Mouse (Mus musculus) kidney, adult 18-20 months (tissue): ENCODE results near the gene Skap1.

Experiments used
- DNase-seq: peaks from one replicate; pipeline ENCODE4 v3.0.0; 2021

The Skap1 gene

DNA sequence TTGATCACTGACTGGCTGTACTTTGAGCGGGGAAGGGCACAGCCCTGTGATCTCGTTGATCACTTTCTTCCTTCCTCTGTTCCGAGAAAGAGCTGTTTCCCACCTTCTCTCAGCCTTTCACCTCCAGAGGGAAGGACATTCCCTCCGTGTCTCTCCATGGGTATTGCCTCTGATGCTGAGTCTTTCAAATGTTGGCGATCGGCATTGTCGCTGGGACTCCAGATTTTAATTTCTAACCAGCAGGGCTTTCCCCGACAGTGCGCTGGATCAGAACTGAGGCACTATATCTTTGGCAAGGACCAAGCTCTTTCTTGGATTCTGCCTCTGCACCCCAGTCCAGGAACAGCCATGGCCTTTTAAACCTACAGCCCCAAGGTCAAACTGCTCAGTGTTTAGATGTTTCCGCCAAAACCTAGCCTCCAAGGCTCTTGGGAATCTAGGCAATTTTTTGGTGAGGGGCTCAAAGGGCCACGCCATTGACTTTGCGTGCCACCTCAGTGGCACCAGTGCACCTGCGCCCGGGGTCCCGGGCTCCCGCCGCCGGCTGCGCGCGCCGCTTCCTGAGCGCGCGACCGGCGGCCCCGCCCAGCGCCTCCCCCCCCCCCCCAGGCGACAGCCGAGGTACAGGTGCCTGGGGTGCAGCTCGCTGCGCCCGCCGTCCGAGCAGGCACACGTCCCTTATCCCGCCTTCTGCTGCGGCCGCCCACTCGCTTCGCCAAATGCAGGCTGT, at the start of gene Skap1:
Gene Skap1, plus strand, starts transcription at position 608 of the 730 bp plus-strand sequence.
- peak; percentile 8 for DNase-seq

DNA sequence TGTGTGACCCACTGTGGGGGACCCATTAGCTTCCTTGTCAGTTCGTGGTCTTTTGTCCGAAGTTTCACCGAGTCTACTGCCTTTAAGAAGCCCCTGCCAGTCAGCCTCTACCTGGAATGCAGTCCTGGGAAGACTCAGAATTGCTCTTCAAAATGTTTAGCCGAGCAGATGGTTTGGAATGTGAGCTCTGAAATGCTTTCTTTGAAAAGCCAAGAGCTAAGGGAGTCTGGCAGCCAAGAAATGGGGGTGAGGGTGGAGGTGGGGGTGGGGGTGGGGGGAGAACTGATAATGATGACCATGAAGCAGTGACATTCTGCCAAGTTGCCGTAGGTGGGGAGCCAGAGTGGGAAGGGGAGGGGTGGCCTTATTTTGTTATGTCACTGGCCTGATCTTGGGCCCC, 43.3 kb upstream of the Skap1 start:
- no peak for DNase-seq

DNA sequence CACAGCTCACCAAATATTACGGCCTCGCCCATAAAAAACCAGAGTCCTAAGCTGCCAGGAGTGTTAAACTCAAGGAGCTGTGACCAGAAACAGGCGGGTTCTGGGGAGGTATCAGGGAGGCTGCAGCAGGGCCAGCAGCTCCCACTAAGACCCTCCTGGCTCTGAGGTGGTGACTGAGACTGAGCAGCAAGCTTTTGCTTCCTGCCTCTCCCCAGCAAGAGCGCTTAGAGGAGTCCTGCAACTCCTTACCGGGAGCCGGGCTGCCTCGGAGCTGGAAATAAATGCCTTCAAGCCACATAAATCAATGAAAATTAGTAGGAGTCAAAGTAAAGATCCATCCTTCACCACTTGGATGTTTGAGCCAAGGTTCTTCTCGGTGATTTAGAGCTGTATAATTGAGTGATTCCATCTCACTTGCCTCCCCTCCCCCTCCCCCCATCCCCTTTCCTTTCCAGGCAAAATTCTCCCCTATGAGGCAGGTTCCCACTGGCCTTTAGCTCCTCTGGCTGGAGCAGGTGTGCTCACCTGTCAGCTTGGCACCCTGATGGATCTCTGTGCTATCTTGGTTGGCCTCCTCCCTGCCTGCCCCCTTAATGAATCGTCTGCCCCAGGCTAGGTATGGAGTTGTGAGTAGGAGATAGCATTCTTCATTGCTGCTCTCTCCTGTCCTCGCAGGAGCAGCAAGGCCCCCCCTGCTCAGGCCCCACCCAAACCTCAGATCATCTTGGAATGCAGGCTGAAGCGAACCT, 42.7 kb upstream of the Skap1 start:
- DNase-seq, result no peak

DNA sequence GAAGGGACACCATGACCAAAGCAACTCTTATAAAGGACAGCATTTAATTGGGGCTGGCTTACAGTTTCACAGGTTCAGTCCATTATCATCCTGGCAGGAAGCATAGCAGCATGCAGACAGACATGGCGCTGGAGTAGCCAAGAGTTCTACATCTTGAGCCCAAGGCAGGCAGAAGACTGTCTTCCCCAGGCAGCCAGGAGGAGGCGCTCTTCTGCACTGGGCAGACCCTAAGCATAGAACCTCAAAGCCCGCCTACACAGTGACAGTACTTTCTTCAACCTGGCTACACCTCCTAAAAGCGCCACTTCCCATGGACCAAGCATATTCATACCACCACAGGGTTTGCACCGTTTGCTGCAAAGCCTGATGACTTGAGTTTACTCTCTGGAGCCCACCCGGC, 39.2 kb upstream of the Skap1 start:
- DNase-seq, result no peak

DNA sequence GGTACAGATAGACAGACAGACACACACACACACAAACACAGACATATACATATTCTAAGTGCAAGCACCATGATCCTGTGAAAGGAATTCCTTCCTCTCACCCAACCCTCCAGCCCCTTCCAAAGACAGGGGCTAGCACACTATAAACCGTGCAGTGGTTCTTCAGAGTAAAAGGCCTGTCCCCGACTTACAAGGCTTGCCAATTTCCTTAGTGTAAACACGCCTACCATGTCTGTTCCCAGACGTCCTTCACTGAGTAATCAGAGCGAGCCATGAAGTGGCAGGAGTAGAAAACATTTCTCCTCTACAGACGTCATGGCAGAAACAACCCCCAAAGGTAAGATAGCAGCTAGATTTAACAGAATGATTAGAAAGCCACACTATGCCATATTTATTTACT, 38.2 kb upstream of the Skap1 start:
- no peak for DNase-seq

DNA sequence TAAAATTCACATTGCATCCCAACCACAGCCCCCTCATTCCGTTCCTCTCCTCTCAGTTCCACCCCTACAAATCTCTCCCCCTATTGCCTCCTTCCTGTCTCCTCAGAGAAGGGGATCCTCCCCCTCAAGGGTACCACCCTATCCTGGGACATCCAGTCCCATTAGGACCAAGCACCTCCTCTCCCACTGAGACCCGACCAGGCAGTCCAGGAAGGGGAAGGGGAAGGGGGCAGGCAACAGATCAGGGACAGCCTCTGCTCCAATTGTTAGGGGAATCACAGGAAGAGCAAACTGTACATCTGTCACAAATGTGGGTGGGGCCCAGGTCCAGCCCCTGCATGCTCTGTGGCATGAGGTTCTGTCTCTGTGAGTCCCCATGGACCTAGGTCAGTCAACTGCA, 37.6 kb upstream of the Skap1 start:
- DNase-seq, result no peak

GRCm38 (mm10) chr11:96429062-96429461, 35.3 kb upstream of the Skap1 start:
- peak; percentile 40 for DNase-seq

DNA sequence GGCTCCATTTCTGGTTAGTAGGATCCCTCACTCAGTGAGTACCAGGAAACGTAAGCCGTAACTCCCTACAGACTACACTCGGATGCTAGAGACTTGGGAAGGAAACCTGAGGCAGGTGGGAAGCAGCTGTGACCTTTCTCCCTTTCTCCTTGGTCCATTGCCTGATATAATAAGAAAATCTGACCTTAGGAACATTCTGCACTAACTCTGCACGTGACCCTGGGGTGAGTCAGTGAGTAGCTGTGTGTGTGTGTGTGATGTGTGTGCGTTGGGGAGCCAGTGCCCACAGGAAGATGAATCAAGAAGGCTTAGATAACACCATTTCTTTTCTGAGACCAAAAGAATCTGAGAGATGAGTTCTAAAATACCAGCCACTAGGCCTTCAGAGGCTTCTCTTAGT, 34.5 kb upstream of the Skap1 start:
- DNase-seq, result no peak

DNA sequence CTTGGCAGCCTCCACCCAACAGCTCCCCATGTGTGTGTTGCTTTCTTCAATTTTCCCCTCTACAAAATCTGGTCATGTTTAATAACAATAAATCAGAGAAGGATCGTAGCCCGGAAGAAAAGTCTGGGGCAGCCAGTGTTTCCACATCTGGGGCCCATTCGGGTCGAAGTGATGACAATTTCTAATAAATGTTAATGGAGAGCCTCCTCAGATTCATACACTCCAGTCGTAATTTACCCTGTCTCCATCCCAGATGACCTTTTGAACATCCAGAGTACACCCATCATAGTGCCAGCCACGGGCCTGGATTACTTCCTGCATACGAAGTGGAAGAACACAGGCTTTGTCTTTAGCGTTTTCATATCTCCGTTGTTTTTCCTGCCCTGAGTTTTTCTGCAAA, 32.5 kb upstream of the Skap1 start:
- DNase-seq, result no peak

DNA sequence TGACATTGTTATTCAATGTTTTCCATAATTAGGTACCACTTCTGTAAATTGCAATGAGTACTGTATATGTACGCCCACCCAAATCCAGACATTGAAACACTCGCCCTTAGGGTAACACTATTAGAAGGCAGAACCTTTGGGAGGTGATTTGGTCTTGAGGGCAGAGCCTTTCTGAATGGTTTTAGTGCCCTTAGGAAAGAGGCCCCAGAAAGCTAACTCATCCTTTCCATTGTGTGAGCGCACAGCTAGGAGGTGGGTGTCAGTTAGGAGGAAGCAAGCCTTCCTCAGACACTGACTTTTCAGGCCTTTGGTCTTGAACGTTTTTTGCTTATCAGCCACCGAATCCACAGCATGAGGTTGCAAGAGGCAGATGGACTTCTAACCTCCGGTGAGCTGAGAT, 29.5 kb upstream of the Skap1 start:
- DNase-seq, result no peak

DNA sequence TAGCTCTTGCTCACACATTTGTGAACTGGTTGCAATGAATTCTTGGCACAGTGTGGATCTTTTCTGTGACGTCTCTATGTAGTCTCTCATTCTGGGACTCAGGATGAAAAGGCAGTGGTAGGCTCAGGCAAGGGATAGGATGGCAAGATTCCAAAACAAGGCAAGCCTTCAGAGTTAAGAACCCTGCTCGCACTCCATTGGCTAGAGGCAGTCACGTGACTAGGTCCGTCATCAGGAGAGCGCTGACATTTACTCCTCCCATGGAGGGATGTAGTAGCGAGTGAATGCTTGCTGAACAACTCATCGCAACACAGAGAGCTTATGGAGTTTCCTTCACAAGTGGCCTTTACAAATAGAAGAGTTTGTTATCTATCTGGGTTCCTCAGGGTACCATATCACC, 27.9 kb upstream of the Skap1 start:
- DNase-seq, result no peak

- DNase-seq, result peak; percentile 67
These were observed 25.6 kb upstream of the Skap1 start for GRCm38 (mm10) chr11:96438787-96439186.

GRCm38 (mm10) chr11:96441546-96442185, 22.7 kb upstream of the Skap1 start:
- no peak for DNase-seq

DNA sequence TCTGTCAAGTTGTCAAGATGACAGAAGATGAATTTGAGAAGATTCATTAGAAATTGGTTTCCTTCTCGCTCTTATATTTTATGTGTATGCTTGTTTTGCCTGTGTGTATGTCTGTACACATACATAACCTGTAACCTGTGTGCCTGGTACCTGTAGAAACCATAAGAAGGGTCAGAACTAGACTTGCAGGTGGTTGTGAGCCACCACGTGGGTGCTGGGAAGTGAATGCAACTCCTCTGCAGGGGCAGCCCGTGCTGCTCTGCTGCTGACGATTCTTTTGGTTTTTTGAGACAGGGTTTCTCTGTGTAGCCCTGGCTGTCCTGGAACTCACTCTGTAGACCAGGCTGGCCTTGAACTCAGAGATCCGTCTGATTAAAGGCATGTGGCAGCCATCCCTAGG, 21.9 kb upstream of the Skap1 start:
- DNase-seq, result no peak

DNA sequence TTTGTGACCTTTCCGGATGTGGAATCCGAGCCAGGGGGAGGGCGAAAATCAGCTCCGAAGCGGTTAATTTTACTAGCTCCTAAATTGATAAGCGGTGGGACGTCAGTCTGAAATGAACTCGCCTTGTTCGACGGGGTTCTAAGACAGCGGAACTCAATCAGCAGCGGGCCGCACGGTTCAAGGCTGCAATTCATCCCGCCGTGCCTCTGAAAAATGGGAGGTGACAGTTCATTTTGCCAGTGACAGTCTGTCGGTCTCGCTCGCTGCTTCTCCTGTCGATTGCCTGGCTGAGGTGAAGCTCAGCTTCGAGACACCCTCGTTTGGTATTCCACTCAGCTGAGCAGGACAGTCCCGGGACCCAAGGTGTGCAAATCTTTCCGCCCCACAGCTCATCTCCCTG, 16.5 kb upstream of the Skap1 start:
- DNase-seq, result no peak

DNA sequence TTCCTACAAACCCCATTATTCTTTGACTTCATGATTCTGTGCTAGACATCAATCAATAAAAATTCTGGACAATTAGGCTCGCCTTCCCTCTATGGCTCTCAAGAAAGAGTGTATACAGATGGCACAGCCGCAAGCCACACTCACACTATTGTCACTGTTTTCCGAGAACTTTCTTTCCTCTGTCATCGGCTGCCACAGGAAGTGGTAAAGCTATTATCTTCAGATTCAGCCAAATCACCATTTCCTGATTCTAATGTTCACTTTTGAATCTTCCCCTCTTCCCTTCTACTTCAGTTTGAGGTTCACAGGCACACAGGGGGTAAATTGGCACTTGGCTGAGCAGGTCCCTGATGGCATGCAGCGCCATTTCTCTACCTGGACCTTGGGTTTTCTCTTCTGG, 9.3 kb upstream of the Skap1 start:
- no peak for DNase-seq

- no peak for DNase-seq
These were observed 8.6 kb upstream of the Skap1 start for GRCm38 (mm10) chr11:96455699-96456326.

GRCm38 (mm10) chr11:96456508-96457305, 7.7 kb upstream of the Skap1 start:
- no peak for DNase-seq

DNA sequence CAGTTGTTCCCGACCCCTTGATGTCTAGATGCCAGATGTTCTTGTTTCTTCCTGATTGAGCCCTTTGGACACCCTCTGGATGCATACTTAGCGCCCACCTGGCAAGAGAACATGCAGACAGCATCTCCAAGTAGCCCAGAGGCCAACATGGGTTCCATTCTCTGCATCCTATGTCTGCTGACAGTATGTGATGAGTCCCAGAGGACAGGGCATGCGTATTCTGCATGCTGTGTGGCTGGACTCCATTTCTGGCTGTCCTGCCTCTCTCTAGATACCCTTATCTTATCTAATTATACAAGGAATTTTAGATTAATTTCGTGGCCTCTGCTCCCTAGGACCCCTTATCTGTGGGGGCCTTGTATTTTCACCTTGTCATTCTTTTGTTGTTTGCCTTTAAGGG, 2.6 kb upstream of the Skap1 start:
- DNase-seq, result no peak

- DNase-seq, result no peak
These were observed 2.1 kb upstream of the Skap1 start for GRCm38 (mm10) chr11:96462191-96462752.

- DNase-seq, result peak; percentile 7
These were observed 295 bp downstream of the Skap1 start for GRCm38 (mm10) chr11:96464716-96465060.

DNA sequence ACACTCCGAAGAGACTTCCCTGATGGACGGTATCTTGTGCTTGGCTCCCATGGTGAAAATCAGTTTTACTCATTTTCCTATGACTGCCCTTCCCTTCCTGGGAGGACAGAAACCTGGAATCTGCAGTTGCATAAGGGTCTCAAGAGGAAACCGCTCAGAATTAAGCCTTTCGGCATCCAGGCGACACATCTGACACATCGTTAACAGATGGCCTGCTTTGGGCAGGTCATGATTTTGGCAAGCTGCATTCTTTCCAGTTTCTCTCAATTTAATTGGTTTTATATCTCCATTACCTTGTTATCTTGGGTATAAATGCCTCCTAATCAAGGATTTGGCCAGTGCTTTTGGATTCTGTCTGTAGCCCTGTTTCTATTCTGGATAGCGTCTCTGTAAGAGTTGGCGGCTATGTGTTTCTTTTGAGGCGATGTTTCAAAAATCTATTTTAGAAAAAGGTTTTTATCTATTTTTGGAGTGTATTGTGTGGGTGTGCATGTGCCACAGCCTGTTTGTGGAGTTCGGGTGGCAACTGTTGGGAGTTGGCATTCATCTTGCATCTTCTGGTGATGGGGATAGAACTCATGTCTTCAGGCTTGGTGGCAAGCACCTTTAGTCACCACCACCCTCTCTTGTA, 1.1 kb downstream of the Skap1 start:
- no peak for DNase-seq
